Mouse (Mus musculus) heart, adult 2 months (tissue): ENCODE results near the gene Stc2.

Source experiments
- CTCF ChIP-seq: fragments of 200-600 bp; IDR thresholded peaks from 2 replicates; pipeline ENCODE4 v1.8.1; 2022; ENCODE audit warnings: antibody characterized with exemption, mild to moderate bottlenecking, moderate library complexity
- EP300 ChIP-seq: fragments of 200-500 bp; IDR thresholded peaks from 2 replicates; pipeline ENCODE4 v1.6.1; 2011; ENCODE audit warnings: low read depth, low read length, control low read depth; ENCODE audit not compliant: insufficient read depth
- POLR2A ChIP-seq: fragments of 200-500 bp; IDR thresholded peaks from 2 replicates; pipeline ENCODE4 v1.6.1; 2011; ENCODE audit warnings: mild to moderate bottlenecking, low read depth, low read length, control low read depth; ENCODE audit not compliant: insufficient read depth

DNA sequence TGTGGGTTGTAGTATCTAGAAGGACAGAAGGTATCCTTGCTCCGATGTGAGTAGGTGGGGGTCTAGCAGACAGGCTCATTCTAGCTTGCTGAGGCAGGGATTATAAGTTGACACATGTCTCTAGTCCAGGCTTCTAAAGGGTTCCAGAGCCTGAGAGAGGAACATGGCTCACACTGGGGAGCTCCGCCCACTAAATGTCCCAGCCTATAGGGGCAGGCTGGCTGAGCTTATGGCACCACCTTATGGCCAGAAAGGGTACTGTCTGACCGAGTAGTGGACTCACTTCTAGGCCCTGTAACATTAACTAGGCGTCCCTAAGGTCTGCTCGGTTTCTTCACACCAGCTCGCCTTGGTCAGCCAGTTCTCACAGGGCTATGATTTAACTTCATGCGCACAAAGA is 3.6 kb upstream of the Stc2 start:
- TF ChIP-seq CTCF, result peak; percentile 71
- no peak for TF ChIP-seq POLR2A
- TF ChIP-seq EP300, result no peak
